Mouse (Mus musculus) C2C12 (cell line): ENCODE data around the gene Nkiras2. TPM values are rescaled to one million over a fixed set of nuclear protein-coding genes. Genes with fewer than 3 reads are reported as not detected.
"Not testable (repeated sequence)": the region's sequence is repeated elsewhere in the genome, so short reads cannot be mapped to it uniquely, and the experiment has no call there.

Experiments used
- H3K27me3 ChIP-seq: one replicate; pipeline ENCODE4 v1.6.1; 2011; ENCODE audit not compliant: control insufficient read depth, insufficient read depth, insufficient read length
- H3K36me3 ChIP-seq: one replicate; pipeline ENCODE4 v1.6.1; 2011; ENCODE audit not compliant: control insufficient read depth, insufficient read depth
- H3K4me3 ChIP-seq: one replicate; pipeline ENCODE4 v1.5.1; 2011; ENCODE audit warnings: mild to moderate bottlenecking, control low read depth; ENCODE audit not compliant: poor library complexity, insufficient read depth, severe bottlenecking
- H3K79me2 ChIP-seq: one replicate; pipeline ENCODE4 v1.6.1; 2011; ENCODE audit not compliant: control insufficient read depth, insufficient read depth
- H3K79me3 ChIP-seq: one replicate; pipeline ENCODE4 v1.6.1; 2011; ENCODE audit warnings: low read depth, control low read depth
- H3ac ChIP-seq: one replicate; pipeline ENCODE3; 2011; ENCODE audit warnings: low read depth; ENCODE audit not compliant: control insufficient read depth, insufficient read length
- CEBPB ChIP-seq: IDR thresholded peaks from one replicate; pipeline ENCODE4 v1.6.1; 2011; ENCODE audit warnings: low read depth, mild to moderate bottlenecking, control low read depth, moderate library complexity
- CTCF ChIP-seq: IDR thresholded peaks from one replicate; pipeline ENCODE4 v1.5.1; 2011; ENCODE audit not compliant: control insufficient read depth, insufficient read depth, insufficient read length
- FOSL1 ChIP-seq: IDR thresholded peaks from one replicate; pipeline ENCODE4 v1.8.0; 2011; ENCODE audit warnings: mild to moderate bottlenecking, low read length; ENCODE audit not compliant: poor library complexity, insufficient read depth, severe bottlenecking
- MAX ChIP-seq: IDR thresholded peaks from one replicate; pipeline ENCODE4 v1.6.1; 2011; ENCODE audit warnings: mild to moderate bottlenecking, control low read depth
- MYOD1 ChIP-seq: IDR thresholded peaks from one replicate; pipeline ENCODE4 v1.6.1; 2011; ENCODE audit warnings: low read depth; ENCODE audit not compliant: control insufficient read depth, insufficient read length
- MYOG ChIP-seq: IDR thresholded peaks from one replicate; pipeline ENCODE4 v1.6.1; 2011; ENCODE audit not compliant: control insufficient read depth, insufficient read length; ENCODE audit errors: extremely low read depth
- USF1 ChIP-seq: IDR thresholded peaks from one replicate; pipeline ENCODE4 v1.6.1; 2011; ENCODE audit warnings: low read depth, mild to moderate bottlenecking, control low read depth, moderate library complexity
- polyA plus RNA-seq: library from polyadenylated mRNA; unstranded; fragments of >200 nt; fragmentation: generic; extraction: Trizol; gene quantifications from one replicate; pipeline ENCODE4 v1.2.1, GENCODE M21; 2012; ENCODE audit warnings: missing spikeins

The Nkiras2 gene
- polyA plus RNA-seq, 1 experiment: 36.1 TPM

- no peak for TF ChIP-seq CEBPB
- TF ChIP-seq MAX: no peak
- no peak overlapping the region for H3ac ChIP-seq
- H3K36me3 ChIP-seq: peaks cover 60% of the 10 kb centered on the region
Measured at GRCm38 (mm10) chr11:100580275-100580674, 38.8 kb upstream of the Nkiras2 start.

DNA sequence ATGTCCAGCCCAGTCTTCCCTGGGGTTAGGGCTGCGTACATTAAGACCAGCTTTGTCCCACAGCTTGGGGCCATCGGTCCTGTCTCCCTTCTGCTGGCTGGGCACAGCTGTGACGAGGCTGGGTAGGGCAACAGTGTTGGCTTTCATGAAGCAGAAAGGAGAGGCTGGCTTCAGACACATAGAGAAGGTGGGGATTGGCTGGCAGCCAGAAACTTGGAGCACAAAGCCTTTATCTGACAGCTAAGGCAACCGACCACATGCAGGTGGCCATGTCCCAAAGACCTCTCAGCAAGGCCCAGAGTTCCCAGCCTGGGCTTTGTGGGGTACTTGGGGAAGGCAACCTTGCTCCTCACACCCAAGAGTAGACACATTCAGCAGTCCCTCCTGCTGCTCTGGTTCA lies 37.3 kb upstream of the Nkiras2 start:
- no peak for TF ChIP-seq MAX
- Histone ChIP-seq H3ac (no peak overlapping the region), H3K27me3 (no peaks in the 10 kb centered on the region), H3K79me3 (peaks cover 2% of the 10 kb centered on the region), H3K36me3 (peaks cover 75% of the 10 kb centered on the region), H3K79me2 (no peaks in the 10 kb centered on the region), H3K4me3 (no peak overlapping the region)

More at GRCm38 (mm10) chr11:100580275-100580674, 38.8 kb upstream of the Nkiras2 start:
- peaks cover 2% of the 10 kb centered on the region for H3K79me3 ChIP-seq
- no peak overlapping the region for H3K4me3 ChIP-seq
- H3K27me3 ChIP-seq: no peaks in the 10 kb centered on the region
- no peaks in the 10 kb centered on the region for H3K79me2 ChIP-seq

DNA sequence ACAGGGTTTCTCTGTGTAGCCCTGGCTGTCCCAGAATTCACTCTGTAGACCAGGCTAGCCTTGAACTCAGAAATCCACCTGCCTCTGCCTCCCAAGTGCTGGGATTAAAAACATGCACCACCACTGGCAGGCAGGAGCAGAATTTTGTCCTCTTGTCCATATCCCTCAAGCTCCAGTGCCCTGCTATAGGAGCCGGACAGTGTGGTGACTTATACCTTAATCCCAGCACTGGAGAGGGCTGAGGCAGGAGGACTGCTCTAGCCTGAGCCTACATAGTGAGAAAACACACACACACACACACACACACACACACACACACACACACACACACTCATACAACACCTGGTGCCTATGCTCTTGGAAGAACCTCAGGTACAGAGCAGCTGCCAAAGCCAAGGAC lies 36.6 kb upstream of the Nkiras2 start:
- not testable (repeated sequence) for H3K4me3 ChIP-seq, H3ac ChIP-seq, H3K27me3 ChIP-seq, H3K79me3 ChIP-seq, H3K79me2 ChIP-seq
- H3K36me3 ChIP-seq: peaks cover 81% of the 10 kb centered on the region

DNA sequence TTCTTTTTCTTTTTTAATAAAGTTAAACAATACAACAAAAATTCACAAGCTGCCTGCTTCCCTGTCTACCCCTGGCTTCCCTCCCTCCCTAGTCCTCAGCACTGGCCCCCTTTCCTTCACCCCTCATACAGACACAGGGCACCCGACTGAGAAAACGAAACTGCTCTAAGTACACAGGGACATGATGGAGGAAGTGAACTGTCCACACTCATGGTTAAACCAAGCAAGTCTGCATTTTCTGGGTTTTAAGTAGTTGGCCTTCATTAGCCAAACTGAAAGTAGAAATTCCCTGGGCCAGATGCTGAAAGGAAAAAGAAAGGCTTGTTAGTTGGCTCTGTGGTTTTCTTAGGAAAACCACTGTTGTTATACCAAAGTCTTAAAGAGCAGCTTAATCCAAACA lies 36.2 kb upstream of the Nkiras2 start:
- Histone ChIP-seq H3K79me3 (peaks cover 2% of the 10 kb centered on the region), H3K79me2 (no peaks in the 10 kb centered on the region), H3K36me3 (peaks cover 85% of the 10 kb centered on the region), H3K4me3 (no peak overlapping the region), H3ac (no peak overlapping the region), H3K27me3 (no peaks in the 10 kb centered on the region)
- TF ChIP-seq CTCF: no peak
- no peak for TF ChIP-seq MYOD1
- no peak for TF ChIP-seq CEBPB
- TF ChIP-seq MYOG: no peak

GRCm38 (mm10) chr11:100584561-100584961 lies 34.5 kb upstream of the Nkiras2 start:
- TF ChIP-seq CTCF: no peak
- TF ChIP-seq USF1: no peak
- TF ChIP-seq MYOG: no peak
- no peak for TF ChIP-seq MAX
- no peak for TF ChIP-seq FOSL1
- no peak for TF ChIP-seq CEBPB
- no peak for TF ChIP-seq MYOD1

DNA sequence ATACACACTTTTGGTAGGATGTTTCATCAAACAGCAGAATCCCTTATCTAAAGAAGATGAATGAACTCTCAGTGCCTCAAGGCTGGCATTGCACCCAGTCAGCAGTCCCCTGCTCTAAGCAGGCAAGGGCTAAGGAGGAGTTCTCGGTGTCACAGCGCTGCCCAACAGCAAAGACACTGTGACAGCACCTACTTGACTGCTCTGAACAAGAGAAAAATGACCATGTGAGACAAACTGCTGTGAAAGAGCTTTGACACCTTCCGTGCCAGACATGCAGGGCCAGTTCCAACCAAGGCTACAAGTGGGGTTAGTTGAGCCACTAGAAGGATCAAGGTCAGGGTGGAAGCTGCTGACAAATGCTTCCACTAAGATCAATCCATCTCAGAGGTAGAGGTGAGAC lies 33.9 kb upstream of the Nkiras2 start:
- TF ChIP-seq MAX (no peak), FOSL1 (no peak), CEBPB (no peak), MYOG (no peak), USF1 (no peak), MYOD1 (no peak)
- Histone ChIP-seq H3ac (no peak overlapping the region), H3K79me2 (no peaks in the 10 kb centered on the region), H3K36me3 (peaks cover 90% of the 10 kb centered on the region), H3K79me3 (peaks cover 2% of the 10 kb centered on the region), H3K27me3 (no peaks in the 10 kb centered on the region), H3K4me3 (no peak overlapping the region)

More at GRCm38 (mm10) chr11:100584561-100584961, 34.5 kb upstream of the Nkiras2 start:
- peaks cover 2% of the 10 kb centered on the region for H3K79me3 ChIP-seq
- H3K79me2 ChIP-seq: no peaks in the 10 kb centered on the region
- H3K4me3 ChIP-seq: no peak overlapping the region
- H3K27me3 ChIP-seq: no peaks in the 10 kb centered on the region
- H3ac ChIP-seq: no peak overlapping the region
- peaks cover 86% of the 10 kb centered on the region for H3K36me3 ChIP-seq

DNA sequence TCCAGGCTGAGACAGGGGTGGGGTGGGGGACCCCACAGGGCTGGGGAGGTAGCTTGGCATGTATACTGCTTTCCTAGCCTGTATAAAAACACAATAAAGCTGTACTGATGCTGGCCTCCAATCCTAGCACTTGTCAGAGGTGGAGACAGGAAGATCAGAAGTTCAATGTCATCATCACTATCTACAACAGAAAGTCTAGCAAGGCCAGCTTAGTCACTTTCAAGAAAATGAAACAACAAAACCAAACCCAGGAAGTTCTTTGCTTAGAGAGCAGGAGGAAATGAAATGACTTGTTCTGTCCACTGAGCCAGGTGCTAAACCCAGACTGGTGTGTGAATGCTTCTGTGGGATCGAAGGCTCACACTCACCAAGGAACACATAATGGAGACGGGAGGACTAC lies 30.6 kb upstream of the Nkiras2 start:
- TF ChIP-seq MYOD1 (no peak), MAX (no peak)
- Histone ChIP-seq H3K4me3 (no peak overlapping the region), H3ac (no peak overlapping the region), H3K79me3 (no peaks in the 10 kb centered on the region), H3K79me2 (no peaks in the 10 kb centered on the region), H3K36me3 (peaks cover 98% of the 10 kb centered on the region), H3K27me3 (no peaks in the 10 kb centered on the region)
